Mouse (Mus musculus): ENCODE results near the gene Sebox.
"Not testable (repeated sequence)": the region's sequence is repeated elsewhere in the genome, so short reads cannot be mapped to it uniquely, and the experiment has no call there.

The Sebox gene

DNA sequence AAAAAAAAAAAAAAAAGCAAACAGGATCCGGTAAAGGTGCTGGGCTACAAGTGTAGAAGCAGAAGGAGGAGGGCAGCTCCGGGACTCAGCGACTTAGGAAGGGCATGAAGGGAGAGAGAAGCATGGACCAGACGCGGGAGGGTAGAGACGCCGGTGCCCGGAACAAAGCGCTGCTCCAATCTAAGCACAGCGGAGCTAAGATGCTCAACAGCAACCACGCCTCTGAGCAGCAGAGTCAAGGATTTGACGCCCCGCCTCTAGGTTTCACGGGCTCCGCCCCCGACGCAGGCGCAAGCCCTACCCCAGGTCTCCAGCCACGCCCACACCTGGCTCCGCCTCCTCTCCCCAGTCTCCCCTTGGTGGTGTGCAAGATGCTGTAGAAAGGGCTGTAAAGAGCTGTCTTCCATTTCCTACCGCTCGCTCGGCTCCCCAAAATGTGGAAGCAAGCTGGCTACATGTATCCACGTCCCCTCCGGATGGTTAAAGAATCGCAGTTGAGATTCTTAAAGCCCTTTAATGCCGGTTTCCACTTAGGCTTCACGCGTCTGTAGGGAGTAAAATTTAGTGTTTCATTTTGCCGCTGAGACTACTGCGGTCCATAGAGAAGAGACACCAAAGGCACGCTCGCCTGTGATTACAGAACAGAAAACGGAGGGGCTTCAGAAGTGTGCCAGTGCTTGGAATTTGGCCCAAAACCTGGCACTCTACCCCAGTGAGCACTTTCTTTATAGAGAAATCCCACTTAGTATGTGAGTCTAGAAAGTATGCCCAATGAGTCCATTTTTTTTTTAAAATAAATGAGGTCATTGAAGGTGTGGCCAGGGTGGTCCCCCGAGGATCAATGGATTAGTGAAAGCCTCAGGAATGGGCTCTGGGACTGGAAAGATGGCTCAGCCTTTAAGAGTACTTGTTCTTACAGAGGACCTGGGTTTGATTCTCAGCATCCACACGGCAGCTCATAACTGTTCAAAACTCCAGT, 5.4 kb upstream of the Sebox start, which contains the start of gene Sarm1:
Gene Sarm1 (minus strand): TSS at position 211 of the 979 bp plus-strand sequence.
- DNase-seq (ENCODE audit: extremely low read depth, insufficient read length, low spot score), result peak; percentile 95

DNA sequence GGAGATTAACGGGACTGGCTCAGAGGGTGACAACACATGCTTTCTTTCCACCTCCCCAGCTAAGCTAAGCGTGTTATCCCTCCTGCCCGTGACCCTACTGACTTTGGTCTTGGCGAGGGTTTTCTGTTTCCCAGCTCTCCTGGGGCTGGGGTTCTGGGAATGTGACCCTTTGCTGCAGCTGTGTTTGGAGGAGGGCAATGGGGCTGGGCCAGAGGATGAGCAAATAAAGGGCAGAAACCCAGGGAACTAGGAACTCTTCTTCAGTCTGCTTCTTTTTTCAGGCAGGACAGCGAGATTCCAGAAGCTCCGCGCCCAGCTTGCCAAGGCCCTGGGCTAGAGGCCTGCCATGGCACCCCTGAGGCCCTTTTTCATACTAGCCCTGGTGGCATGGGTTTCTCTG, 4.2 kb upstream of the Sebox start, which contains the start of gene Vtn:
Gene Vtn (plus strand): TSS at position 88 of the 400 bp plus-strand sequence.
- no peak for DNase-seq (ENCODE audit: extremely low read depth, insufficient read length, low spot score)

DNA sequence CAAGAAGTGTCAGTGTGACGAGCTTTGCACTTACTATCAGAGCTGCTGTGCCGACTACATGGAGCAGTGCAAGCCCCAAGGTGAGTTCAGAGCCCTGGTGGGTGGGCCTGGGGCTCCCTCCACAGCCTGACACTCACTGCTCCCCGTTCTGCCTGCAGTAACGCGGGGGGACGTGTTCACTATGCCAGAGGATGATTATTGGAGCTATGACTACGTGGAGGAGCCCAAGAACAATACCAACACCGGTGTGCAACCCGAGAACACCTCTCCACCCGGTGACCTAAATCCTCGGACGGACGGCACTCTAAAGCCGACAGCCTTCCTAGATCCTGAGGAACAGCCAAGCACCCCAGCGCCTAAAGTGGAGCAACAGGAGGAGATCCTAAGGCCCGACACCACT, 3.7 kb upstream of the Sebox start:
- DNase-seq (ENCODE audit: extremely low read depth, insufficient read length, low spot score), result no peak

DNA sequence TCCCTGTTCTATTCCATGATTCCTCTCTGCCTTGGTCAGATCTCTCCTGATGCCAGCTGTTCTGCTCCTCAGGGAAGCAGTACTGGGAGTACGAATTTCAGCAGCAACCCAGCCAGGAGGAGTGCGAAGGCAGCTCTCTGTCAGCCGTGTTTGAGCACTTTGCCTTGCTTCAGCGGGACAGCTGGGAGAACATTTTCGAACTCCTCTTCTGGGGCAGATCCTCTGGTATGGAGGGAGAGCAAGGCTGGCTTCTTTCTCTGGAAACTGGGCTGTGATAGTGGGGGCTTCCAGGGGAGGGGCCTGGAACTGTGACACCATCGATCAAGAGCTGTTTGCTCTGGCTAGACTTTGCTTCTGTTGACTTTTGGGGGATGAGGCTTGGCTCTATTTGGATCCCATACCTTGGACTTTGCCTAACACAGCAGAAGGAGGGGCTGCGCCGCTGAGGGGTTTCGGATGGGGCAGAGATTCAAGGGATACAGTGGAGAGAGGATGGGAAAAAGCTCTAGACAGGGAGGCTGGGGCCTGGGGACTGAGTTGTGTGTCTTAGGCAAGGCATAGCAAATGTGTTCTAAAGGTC, 2.5 kb upstream of the Sebox start:
- DNase-seq (ENCODE audit: extremely low read depth, insufficient read length, low spot score), result no peak

DNA sequence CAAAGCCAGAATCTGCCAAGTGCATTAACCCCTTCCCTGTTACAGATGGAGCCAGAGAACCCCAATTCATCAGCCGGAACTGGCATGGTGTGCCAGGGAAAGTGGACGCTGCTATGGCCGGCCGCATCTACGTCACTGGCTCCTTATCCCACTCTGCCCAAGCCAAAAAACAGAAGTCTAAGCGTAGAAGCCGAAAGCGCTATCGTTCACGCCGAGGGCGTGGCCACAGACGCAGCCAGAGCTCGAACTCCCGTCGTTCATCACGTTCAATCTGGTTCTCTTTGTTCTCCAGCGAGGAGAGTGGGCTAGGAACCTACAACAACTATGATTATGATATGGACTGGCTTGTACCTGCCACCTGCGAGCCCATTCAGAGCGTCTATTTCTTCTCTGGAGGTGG, 1.7 kb upstream of the Sebox start:
- no peak for DNase-seq (ENCODE audit: extremely low read depth, insufficient read length, low spot score)

DNA sequence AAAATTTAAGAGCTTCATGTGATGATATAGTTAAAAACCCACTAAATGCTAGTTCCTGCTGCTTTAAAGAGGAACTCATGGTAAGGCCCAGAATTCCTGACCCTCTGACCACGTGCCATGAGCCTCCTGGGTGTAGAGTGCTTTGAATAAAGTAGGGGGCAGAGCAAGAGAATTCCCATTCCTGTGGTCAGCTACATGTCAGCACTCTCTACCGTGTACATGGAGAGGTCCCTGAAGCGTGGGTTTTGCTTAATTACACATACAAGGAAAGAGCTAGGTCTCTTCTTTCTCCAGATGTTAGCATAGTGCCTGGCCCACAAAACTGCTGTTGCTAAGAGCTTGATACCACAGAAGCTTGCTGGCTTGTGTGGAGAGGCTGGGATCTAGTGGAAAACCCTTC, 2.2 kb downstream of the Sebox start:
- no peak for DNase-seq (ENCODE audit: extremely low read depth, insufficient read length, low spot score)

DNA sequence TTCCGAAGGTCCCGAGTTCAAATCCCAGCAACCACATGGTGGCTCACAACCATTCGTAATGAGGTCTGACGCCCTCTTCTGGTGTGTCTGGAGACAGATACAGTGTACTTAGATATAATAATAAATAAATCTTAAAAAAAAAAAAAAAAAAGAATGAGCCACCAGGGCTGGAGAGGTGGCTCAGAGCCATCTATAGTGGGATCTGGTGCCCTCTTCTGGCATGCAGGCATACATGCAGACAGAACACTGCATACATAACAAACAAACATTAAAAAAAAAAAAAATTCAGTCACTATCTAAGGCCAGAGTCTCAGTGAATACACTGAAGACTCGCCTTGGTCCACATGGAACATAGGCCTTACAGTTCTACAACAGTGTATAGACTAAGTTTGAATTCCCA, 5.9 kb downstream of the Sebox start:
- DNase-seq (ENCODE audit: extremely low read depth, insufficient read length, low spot score), result no peak

DNA sequence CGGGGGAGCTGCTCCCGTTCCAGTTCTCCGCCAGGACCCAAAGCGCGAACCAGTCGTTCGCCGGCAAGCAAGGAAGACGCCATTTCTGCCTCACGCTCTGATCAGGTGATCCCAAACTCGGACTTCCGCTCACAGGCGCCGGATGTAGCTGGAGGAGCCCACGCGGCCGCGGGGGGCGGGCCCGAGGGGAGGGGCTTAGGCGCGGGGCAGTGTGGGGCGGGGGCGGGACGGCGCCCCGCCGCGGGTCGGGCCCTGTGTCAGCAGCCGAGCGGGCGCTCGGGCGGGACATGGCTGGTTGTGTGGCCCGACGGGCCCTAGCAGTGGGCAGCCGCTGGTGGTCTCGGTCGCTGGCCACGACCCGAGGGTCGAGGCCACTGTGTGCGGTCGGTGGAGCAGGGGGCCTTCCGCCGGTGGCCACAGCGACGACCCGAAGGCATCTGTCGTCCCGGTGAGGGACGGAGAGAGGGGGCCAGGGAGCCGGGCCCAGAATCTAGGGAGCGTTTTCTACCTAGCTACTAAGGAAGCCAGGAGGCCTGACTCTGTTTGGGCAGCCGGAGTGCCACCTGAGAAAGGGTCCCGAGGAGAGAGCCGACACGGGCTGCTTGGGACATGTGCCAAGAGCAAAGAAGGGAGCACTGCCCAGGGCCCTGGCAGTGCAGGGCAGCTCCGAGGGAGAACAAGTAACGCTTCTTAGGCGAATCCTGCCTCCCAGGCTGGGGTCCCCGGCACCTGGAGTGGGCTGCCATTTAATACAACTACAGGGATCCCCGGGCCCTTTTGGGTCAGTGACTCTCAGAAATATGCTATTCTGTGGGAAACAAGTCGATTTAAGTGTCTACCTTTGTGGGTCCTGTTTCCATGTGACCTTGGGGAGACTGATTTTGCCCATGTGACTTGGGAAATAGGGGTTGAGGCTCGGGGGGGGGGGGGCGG, 9.0 kb downstream of the Sebox start, which contains the start of the genes Tmem199 and Poldip2:
Gene Tmem199 (minus strand): TSS at position 148 of the 933 bp plus-strand sequence.
Gene Poldip2 (plus strand): TSS at position 169 of the 933 bp plus-strand sequence.
- peak; percentile 91 for DNase-seq (ENCODE audit: extremely low read depth, insufficient read length, low spot score)

DNA sequence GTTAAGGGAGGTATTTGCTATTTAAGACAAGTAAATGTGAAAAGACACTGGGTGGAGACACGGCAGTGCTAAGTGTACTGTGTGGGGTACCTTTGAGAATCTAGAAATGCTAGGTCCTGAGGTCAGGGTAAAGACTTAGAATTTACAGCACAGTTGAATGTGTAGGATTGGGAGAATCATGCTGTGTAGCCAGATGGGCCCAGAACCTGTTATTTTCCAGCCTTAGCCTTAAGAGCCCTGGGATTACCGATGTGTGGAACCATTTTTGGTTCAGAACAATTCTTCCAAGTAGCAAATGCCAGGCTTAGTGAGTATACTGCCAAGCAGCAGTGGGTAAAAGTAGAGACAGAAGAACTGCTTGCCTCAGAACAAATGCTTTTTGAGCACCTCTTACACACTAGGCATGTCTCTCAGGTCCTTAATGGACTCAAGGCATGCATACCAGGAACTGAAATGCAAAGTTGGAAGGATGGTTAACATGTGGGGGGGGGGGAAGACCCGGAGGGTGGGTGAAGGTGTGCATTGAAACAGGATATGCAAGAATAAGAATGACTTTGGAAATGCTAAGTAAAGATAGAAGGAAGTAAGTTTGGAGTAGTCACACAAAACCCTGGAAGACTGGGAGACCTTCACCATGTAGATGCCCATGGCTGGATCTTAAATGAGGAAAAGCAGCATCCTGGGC, 10.0 kb downstream of the Sebox start:
- DNase-seq (ENCODE audit: extremely low read depth, insufficient read length, low spot score), result no peak

DNA sequence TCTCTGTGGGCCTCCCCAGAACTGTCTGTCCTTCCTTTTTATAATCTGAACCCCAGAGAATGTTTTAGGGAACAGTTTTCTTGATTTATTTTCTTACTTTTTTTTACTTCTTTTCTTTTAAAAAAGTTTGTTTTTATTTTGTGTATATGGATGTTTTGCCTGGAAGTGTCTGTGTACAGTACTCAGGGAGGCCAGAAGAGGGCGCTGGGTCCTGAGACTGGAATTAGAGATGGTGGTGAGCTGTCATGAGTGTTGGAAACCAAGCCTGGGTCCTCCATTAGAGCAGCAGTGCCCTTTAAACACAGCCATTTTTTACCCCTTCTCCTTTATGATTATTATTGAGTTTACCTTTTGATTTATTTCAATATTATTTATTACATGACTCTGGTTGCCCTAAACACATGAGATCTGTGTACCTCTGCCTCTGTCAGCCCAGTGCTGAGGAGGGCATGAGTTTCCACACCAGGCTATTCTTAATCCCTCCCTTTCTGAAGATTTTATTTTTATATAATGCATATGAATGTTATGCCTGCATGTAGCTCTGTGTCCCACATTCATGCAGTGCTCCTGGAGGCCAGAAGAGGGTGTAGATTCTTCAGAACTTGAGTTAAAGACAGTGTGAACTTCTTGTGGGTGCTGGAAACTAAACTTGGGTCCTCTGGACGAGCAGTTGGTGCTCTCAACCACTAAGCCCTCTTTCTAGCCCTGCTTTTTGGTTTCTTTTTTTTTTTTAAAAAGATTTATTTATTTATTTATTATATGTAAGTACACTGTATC, 12.5 kb downstream of the Sebox start:
- no peak for DNase-seq (ENCODE audit: extremely low read depth, insufficient read length, low spot score)

DNA sequence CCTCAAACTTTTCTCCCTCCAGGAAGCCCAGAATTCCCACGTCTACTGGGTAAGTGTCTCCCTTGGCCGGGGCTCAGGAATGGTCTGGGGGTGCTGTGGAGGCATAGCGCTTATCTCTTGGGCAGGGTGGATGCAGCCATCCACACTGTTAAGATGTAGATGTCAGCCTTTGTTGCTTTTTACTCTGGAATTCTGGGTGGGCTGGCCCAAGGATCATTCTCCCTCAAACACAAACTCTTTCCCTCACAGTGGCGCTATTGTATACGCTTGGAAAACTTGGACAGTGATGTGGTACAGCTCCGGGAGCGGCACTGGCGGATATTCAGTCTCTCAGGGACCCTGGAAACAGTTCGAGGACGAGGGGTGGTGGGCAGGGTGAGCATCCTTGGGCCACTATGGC, 15.7 kb downstream of the Sebox start:
- no peak for DNase-seq (ENCODE audit: extremely low read depth, insufficient read length, low spot score)

DNA sequence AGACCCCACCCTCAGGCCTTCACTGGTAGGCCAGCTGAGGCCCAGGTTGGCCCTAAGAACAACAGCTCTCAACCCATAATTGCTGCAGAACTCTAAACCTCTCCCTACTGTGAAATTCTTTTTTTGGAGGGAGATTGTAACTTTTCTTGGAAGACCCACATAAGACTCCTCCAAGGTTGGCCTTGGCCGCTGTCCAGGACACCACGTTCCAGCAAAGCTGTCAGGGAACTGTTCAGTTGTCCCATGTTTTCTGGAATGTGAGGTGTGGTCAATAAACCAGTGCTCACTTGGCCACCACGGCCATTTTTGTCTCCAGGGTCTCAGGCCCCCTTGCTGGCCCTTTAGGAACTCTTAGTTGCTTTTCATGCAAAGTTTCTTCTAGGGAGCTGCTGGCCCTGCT, 18.6 kb downstream of the Sebox start:
- no peak for DNase-seq (ENCODE audit: extremely low read depth, insufficient read length, low spot score)

DNA sequence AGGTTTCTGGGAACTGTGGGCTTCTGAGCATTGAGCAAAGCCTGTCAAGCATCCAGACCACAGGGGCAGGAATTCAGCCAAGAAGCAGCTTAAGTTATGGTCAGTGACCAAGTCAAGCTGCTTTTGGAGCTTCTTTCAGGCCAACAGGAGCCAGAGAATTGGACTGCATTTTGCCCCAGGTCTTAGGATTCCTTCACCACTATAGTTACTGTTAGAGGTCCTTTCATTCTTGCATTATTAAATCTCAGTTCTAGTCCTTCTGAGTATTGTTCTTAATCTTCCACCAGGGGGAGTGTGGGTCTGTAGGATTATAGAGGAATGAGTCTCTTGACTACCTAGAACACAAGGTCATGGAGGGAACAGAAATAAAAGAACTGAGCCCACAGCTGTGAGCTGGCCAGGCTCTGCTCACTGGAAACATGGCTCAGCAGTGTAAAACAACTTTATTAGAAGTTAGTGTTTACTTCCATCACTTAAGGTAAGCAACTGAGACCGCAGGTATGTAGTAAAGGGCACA, 19.3 kb downstream of the Sebox start:
- DNase-seq (ENCODE audit: extremely low read depth, insufficient read length, low spot score), result peak; percentile 51

DNA sequence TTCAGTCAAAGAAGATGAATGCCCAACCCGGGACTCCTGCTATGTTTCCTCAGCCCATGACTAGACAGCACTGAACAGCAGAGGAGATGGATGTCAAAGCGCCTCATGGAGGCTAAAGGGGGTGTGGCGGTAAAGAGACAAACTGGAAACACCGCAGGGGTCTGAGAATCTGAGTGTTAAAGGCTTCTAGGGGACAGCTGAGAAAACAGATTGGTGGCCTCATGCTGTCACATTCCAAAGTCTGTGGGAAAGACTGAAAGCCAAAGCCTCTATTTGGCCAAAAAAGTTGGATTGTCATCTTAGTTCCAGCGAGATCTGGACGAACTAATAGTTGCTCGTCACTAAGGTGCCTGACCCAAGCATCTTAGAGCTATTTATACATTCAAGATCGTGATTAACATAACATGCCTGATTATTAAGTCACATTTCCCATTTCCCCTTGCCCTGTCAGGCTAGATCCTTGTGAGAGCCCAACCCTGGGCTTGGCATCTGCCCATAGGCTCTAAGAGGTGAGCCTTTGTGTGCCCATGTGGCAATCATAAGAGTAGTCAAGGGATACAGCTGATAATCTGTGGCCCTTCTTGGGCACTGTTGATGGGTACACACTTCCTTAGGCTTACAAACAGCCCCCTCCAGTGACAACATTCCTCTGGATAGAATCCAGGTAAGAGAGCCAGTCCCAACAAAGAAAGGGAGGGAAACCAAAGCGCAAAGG, 20.2 kb downstream of the Sebox start:
- DNase-seq (ENCODE audit: extremely low read depth, insufficient read length, low spot score), result no peak

DNA sequence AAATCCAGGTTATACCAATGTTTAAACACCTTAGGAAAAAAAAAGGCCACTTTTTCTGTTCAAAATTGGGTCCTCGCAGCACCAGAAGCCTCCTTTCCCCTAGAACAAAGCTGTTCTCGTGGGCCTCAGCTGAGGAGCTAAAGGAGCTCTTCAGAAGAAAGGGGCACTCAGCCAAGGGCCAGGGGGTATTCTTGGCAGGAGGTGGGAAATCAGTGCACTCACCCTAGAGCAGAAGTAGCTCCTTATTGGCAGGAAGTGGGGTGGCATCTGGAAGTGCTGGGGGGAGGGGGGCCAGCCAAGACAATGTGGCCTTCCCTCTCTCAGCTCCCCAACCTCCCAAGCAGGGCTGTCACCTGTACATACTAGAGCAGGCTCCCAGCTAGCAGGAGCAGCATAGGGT, 21.6 kb downstream of the Sebox start:
- no peak for DNase-seq (ENCODE audit: extremely low read depth, insufficient read length, low spot score)

DNA sequence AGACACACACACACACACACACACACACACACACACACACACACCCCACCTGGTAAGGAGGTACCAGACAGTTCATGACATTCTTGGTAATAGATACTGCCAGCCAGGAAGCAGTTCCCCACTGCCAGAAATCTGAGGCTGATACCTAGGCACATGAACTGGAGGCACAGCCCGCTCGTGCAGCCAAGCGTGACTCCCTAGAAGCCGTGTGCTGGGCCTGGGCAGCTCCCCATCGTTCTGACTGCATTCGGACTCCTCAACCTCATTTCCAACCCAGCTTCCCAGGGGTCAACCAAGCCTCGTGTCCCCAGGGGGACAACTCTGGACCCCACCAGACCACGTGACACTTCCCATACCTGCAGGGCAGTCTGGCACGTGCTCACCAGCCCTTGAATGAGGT, 25.5 kb downstream of the Sebox start:
- DNase-seq (ENCODE audit: extremely low read depth, insufficient read length, low spot score), result no peak

DNA sequence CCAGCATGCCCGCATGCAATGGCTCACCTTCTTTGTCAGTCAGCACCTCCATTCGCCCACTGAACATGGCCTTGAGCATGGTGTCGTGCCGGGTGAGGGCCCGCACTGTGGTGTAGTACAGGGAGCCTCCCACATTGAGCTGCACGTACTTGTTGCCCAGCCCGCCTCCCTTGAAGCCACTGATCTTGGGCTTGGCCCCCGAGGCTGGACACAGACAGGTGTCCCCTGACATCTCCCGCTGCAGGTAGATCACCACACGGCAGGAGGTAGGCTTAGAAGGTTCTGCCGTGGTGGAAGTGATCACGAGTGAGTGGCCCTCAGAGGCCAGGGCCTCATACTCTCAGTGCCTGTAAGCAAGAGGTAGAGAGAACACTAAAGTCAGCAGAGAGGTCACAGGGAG, 26.8 kb downstream of the Sebox start:
- DNase-seq (ENCODE audit: extremely low read depth, insufficient read length, low spot score), result no peak

DNA sequence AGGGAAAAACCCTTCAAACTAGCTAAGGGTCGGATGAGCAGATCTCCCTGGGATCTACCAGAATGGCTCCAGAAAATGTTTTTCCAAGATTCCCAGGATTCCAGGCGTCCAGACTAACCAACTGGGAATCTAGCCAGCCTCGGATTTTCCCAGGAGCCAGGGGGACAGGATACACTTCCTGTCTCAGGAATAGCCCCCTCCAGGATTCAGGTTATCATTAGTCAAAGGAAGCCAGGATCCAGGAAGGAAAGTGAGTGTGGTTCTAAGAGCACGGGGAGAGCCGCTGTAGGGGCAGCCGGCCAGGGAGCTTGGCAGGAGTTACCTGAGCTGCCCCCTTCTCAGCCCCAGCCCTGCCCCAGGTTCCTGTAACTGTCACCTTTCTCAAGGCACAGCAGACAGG, 27.8 kb downstream of the Sebox start:
- no peak for DNase-seq (ENCODE audit: extremely low read depth, insufficient read length, low spot score)

DNA sequence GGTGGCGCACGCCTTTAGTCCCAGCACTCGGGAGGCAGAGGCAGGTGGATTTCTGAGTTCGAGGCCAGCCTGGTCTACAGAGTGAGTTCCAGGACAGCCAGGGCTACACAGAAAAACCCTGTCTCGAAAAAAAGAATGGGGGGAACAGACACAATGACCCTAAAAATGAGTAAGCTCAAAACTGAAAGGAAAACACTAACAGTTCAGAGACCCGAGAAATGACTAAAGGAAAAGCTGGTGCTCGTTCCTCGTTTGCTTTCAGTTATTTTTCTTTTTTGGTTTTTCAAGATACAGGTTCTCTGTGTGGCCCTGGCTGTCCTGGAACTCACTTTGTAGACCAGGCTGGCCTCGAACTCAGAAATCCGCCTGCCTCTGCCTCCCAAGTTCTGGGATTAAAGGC, 28.3 kb downstream of the Sebox start:
- DNase-seq (ENCODE audit: extremely low read depth, insufficient read length, low spot score), result not testable (repeated sequence)
